Mouse (Mus musculus) cerebellum, adult 2 months (tissue): ENCODE data around the gene Ankrd42.

Experiments used
- CTCF ChIP-seq: fragments of 200-500 bp; IDR thresholded peaks from 2 replicates; pipeline ENCODE4 v1.5.1; 2011; ENCODE audit warnings: low read depth, mild to moderate bottlenecking, control low read depth, low read length, moderate library complexity, borderline replicate concordance; ENCODE audit not compliant: insufficient read depth
- POLR2A ChIP-seq: fragments of 200-500 bp; IDR thresholded peaks from 2 replicates; pipeline ENCODE4 v1.6.1; 2011; ENCODE audit warnings: low read length, control low read depth, borderline replicate concordance; ENCODE audit not compliant: insufficient read depth

DNA sequence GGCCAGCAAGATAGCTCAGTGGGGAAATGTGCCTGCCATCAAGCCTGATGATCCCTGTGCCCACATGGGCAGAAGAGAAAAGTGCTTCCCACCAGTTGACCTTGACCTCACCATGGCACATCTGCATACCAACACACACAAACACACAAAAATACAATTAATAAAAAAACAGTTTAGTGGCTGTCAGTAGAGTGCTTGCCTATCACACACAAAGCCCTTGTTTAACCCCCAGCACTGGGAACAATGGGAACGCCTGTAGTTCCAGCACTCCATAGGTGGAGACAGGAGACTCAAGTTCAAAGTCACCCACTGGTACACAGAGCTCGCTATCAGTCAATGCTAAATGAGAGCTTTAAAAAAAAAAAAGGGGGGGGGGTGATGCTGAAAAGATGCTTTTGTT is 19.4 kb upstream of the Ankrd42 start:
- no peak for TF ChIP-seq CTCF
- no peak for TF ChIP-seq POLR2A
